Mouse (Mus musculus) left cerebral cortex, postnatal 4 days (tissue): Measurements from ENCODE around the gene Tomm40l. TPM values are rescaled to one million over a fixed set of nuclear protein-coding genes. Genes with fewer than 3 reads are reported as not detected.
"Not testable (repeated sequence)": the region's sequence is repeated elsewhere in the genome, so short reads cannot be mapped to it uniquely, and the experiment has no call there.

Experiments used
- DNase-seq: peaks from one replicate; pipeline ENCODE4 v3.0.0-alpha.2; 2022
- intact Hi-C: fragments of 180-260 bp; cut with DNase I; formaldehyde crosslinking; loops from one replicate; pipeline ENCODE4 v1.15.1; 2025
- total RNA-seq, 2 experiments: library from RNA; stranded (reverse); gene quantifications; 2 replicates each; pipeline ENCODE4 v1.2.3; 2021

Gene Tomm40l
- total RNA-seq, 2 experiments from 2014 or later = 50.7 to 56.9 TPM

GRCm38 (mm10) chr1:171250680-171251593 lies 28.6 kb upstream of the Tomm40l start, which contains the start of gene Ndufs2:
TSS of gene Ndufs2 (minus strand) at chr1:171251388.
- peak; percentile 79 for DNase-seq
- intact Hi-C loops = no loop called here

- peak; percentile 56 for DNase-seq
- intact Hi-C loops = no loop called here
Observed at GRCm38 (mm10) chr1:171249913-171250600, 27.7 kb upstream of the Tomm40l start, which contains the start of gene Adamts4. TSS of gene Adamts4 (plus strand) at chr1:171250421.

GRCm38 (mm10) chr1:171248386-171249226 lies 26.3 kb upstream of the Tomm40l start:
- intact Hi-C loops = no loop called here

GRCm38 (mm10) chr1:171247916-171248315 lies 25.6 kb upstream of the Tomm40l start:
- intact Hi-C loops = no loop called here
- DNase-seq = no peak

More at GRCm38 (mm10) chr1:171248386-171249226, 26.3 kb upstream of the Tomm40l start:
- no peak for DNase-seq

- intact Hi-C loops = no loop called here
- DNase-seq = no peak
Observed at GRCm38 (mm10) chr1:171247453-171247841, 25.1 kb upstream of the Tomm40l start.

- peak; percentile 98 for DNase-seq
- intact Hi-C loops = no loop called here
Observed at GRCm38 (mm10) chr1:171246709-171247452, 24.6 kb upstream of the Tomm40l start.

- intact Hi-C loops = no loop called here
Observed at GRCm38 (mm10) chr1:171245353-171245752, 23.0 kb upstream of the Tomm40l start.

GRCm38 (mm10) chr1:171241952-171242351 lies 19.6 kb upstream of the Tomm40l start:
- intact Hi-C loops, DNase-seq: not testable (repeated sequence)

More at GRCm38 (mm10) chr1:171245353-171245752, 23.0 kb upstream of the Tomm40l start:
- no peak for DNase-seq

GRCm38 (mm10) chr1:171240911-171241310 lies 18.6 kb upstream of the Tomm40l start:
- intact Hi-C loops = no loop called here

GRCm38 (mm10) chr1:171239992-171240744 lies 17.9 kb upstream of the Tomm40l start:
- DNase-seq = no peak
- intact Hi-C loops = no loop called here

More at GRCm38 (mm10) chr1:171240911-171241310, 18.6 kb upstream of the Tomm40l start:
- no peak for DNase-seq

- intact Hi-C loops = no loop called here
- peak; percentile 48 for DNase-seq
Observed at GRCm38 (mm10) chr1:171238463-171238862, 16.1 kb upstream of the Tomm40l start.

GRCm38 (mm10) chr1:171237438-171237837 lies 15.1 kb upstream of the Tomm40l start:
- intact Hi-C loops = no loop called here

GRCm38 (mm10) chr1:171235791-171236190 lies 13.5 kb upstream of the Tomm40l start:
- DNase-seq = no peak
- intact Hi-C loops = no loop called here

More at GRCm38 (mm10) chr1:171237438-171237837, 15.1 kb upstream of the Tomm40l start:
- DNase-seq = no peak

GRCm38 (mm10) chr1:171234538-171234937 lies 12.2 kb upstream of the Tomm40l start:
- intact Hi-C loops = no loop called here
- no peak for DNase-seq

- intact Hi-C loops = no loop called here
- DNase-seq = no peak
Observed at GRCm38 (mm10) chr1:171234126-171234525, 11.8 kb upstream of the Tomm40l start, which contains the start of gene Fcer1g. TSS of gene Fcer1g (minus strand) at chr1:171234365.

- DNase-seq = no peak
- intact Hi-C loops = no loop called here
Observed at GRCm38 (mm10) chr1:171232800-171233730, 10.8 kb upstream of the Tomm40l start.

- intact Hi-C loops = no loop called here
- no peak for DNase-seq
Observed at GRCm38 (mm10) chr1:171232348-171232747, 10.0 kb upstream of the Tomm40l start.

- DNase-seq = no peak
- intact Hi-C loops = no loop called here
Observed at GRCm38 (mm10) chr1:171231844-171232243, 9.5 kb upstream of the Tomm40l start.
